In the genomic region with DNA sequence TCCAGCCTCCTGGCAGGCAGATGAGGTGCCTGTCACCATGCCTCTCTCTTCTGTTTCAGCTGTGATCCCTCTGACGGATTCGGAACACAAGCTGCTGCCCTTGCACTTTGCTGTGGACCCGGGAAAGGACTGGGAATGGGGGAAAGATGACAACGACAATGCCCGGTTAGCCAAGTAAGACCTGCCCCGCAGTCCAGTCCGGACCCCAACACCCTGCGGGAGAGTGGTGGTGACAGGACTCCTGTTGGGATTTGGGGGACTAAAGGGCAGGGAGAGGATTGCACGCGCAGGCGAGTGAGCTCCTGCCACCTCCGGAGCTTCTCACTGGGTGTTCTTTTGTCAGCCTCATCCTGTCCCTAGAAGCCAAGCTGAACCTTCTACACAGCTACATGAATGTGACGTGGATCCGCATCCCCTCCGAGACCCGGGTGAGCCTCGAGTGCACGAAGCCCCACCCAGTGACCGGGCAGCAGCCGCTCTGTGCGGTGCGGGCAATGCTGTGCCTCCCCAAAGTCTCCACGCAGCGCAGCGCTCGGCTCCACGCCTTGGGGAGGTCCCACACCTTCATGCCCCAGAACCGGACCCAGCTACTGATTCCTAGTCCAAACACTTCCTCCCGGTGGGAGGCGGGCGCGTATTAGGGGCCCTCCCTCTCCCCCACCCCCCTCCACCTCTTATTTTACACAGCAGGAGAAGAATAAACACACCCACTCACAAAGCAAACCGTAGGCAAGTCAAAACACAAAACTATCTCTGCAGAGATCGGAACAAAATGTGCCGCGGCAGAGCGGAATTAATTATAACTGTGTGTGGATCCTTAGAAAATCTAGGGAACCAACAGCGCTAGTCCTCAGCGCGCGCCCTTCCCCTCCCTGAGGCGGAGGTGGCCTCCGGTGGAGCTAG, we compare ENCODE assay signal across 8 mouse cellular contexts.
A peak's percentile ranks its signal among the peaks of the same experiment; 100 is the strongest.
DNase-seq lines count a peak whose midpoint lies in the region; ATAC-seq and TF ChIP-seq lines count a peak whose summit lies in the region.

No protein-coding gene starts in this region.

- H3K27ac ChIP-seq in bone marrow macrophage, adult 2 months (ENCODE audit: insufficient read depth, low read depth, low read length) = no peak overlapping the region
- no peak overlapping the region for H3K27ac ChIP-seq in hindbrain, embryonic 13.5 days

- no peaks in the 10 kb centered on the region for H3K36me3 ChIP-seq in hindbrain, embryonic 13.5 days

- TF ChIP-seq POLR2A in bone marrow macrophage, adult 2 months (IDR thresholded peaks at IDR 0.05; ENCODE audit: borderline replicate concordance, low read depth, low read length) = no peak

- ATAC-seq in hindbrain, embryonic 13.5 days (ENCODE audit: low FRiP score) = no peak
- no peak for ATAC-seq in erythroid progenitor cell, adult 5-6 weeks (replicated peaks; ENCODE audit: low FRiP score, poor library complexity, severe bottlenecking)

- H3K27me3 ChIP-seq in hindbrain, embryonic 13.5 days = peaks cover 59% of the 10 kb centered on the region

- peak overlapping the region; percentile 65 for H3K9ac ChIP-seq in hindbrain, embryonic 13.5 days

- peak overlapping the region; percentile 57 for H3K4me3 ChIP-seq in bone marrow macrophage, adult 2 months (ENCODE audit: insufficient read depth, low read length)
- H3K4me3 ChIP-seq in hindbrain, embryonic 13.5 days = peak overlapping the region; percentile 39

- peak overlapping the region; percentile 82 for H3K4me2 ChIP-seq in hindbrain, embryonic 13.5 days

- DNase-seq in ES-CJ7 (ENCODE audit: low read depth, low spot score) = peak; percentile 32
- peak; percentile 48 to 68 for DNase-seq in frontal cortex, postnatal 25 days (ENCODE audit: low spot score in 2 of 2)
- DNase-seq in left cerebral cortex, adult 18-20 months (ENCODE audit: low spot score in 2 of 2) = peak; percentile 79 to 88
- DNase-seq in lung, postnatal 25 days (ENCODE audit: low spot score) = peak; percentile 74
- DNase-seq in right cerebral cortex, postnatal 36 days (ENCODE audit: low spot score in 2 of 2) = peak; percentile 81 to 90

- 1% methylated on average over 43 of the region's 43 CpGs for WGBS in hindbrain, embryonic 13.5 days

- H3K9me3 ChIP-seq in hindbrain, embryonic 13.5 days = no peaks in the 10 kb centered on the region; the same call in 1 of the 2 replicates

- H3K4me1 ChIP-seq in bone marrow macrophage, adult 2 months (ENCODE audit: control insufficient read depth, insufficient read depth, low read length) = 0 out of 2 replicates have a peak, but pooled peaks cover 4% of the 10 kb centered on the region
- peaks cover 48% of the 10 kb centered on the region for H3K4me1 ChIP-seq in hindbrain, embryonic 13.5 days (replicated peaks)

- TF ChIP-seq CTCF in bone marrow macrophage, adult 2 months (IDR thresholded peaks at IDR 0.05; ENCODE audit: low read depth, low read length) = no peak

Comparison
In these comparisons a context has a peak if more than half of its experiments do, and no peak if none do; other contexts are left out.
1. DNase-seq: peak in every context shown above with its lines; median percentile 86 in right cerebral cortex, postnatal 36 days; 84 in left cerebral cortex, adult 18-20 months; 74 in lung, postnatal 25 days; 58 in frontal cortex, postnatal 25 days; 32 in ES-CJ7.